Mouse (Mus musculus): ENCODE data around the gene Atrip. TPM values are rescaled to one million over a fixed set of nuclear protein-coding genes. Genes with fewer than 3 reads are reported as not detected.

Gene Atrip
- polyA plus RNA-seq, 1 experiment from 2014 or later = 27.2 TPM

DNA sequence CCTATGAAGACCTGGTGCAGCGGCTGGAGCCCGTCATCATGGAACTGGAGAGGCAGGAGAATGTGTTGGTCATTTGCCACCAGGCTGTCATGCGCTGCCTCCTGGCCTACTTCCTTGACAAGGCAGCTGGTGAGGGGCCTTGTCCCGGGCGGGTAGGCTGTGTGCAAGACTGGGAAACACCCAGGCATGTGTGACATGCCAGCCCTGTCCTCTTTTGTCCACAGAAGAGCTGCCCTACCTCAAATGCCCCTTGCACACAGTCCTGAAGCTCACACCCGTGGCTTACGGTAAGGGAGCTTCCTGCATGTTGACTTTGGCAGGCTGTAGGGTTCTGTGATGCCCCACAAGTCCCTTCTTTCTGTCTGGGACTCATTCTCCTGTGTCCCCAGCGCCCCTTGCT lies 46.4 kb downstream of the Atrip start:
- no peak overlapping the region for H3K4me3 ChIP-seq (ENCODE audit: low read depth, low read length)
- no peaks in the 10 kb centered on the region for H3K9me3 ChIP-seq (replicated peaks; ENCODE audit: control insufficient read depth, low read length)
- no peaks in the 10 kb centered on the region for H3K36me3 ChIP-seq (replicated peaks; ENCODE audit: control insufficient read depth, insufficient read depth, low read depth, low read length)
- no peak overlapping the region for H3K27ac ChIP-seq (replicated peaks; ENCODE audit: low read depth, low read length)
- DNase-seq (ENCODE audit: low spot score) (no peak), ATAC-seq (replicated peaks; ENCODE audit: insufficient number of reproducible peaks, low FRiP score, low TSS enrichment, low read depth) (no peak)
- no peaks in the 10 kb centered on the region for H3K27me3 ChIP-seq (ENCODE audit: control insufficient read depth, insufficient read depth, low read length)
- WGBS = 85% methylated on average over 8 of the region's 8 CpGs
- no peak overlapping the region for H3K4me2 ChIP-seq (ENCODE audit: low read depth, low read length)
- no peak overlapping the region for H3K9ac ChIP-seq (replicated peaks; ENCODE audit: low read length)
- no peaks in the 10 kb centered on the region for H3K4me1 ChIP-seq (ENCODE audit: control insufficient read depth, insufficient read depth, low read length)

DNA sequence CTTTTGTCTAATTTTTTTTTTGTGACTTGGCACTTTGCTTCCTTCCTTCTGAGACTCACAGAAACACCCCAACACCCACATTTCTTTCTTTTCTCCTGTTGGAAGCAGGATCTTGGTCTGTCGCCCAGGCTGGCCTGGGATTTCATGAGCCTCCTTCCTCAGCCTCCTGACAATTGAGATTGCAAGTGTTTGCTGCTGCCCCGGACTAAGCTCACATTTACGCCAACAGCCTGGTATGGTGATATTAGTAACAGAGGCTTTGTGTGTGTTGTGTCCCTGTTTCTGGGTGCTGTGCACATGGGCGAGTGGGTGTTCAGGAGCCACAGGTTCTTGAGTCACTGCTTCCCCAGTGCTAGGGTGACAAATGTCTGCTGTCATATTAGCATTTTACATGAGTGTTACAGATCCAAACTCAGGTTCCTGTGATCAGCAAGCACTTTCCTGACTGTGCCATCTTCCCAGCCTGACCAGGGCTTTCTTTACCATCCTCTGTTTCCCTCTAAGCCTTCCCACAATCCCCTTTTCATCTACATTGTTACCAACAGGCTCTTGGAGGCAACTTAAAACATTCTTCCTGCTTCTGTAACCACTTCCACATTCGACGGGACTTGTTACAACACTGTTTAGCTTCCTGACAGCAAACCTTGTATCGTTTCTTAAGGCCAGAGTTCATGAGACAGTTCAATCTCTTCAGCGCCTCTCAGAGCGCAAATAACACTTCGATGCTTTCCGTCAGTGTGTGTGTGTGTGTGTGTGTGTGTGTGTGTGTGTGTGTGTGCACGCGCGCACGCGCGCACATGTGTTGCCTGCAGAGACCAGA lies 50.8 kb downstream of the Atrip start:
- no peaks in the 10 kb centered on the region for H3K4me1 ChIP-seq (ENCODE audit: control insufficient read depth, insufficient read depth, low read length)
- H3K9ac ChIP-seq (replicated peaks; ENCODE audit: low read length) = no peak overlapping the region
- no peak overlapping the region for H3K4me3 ChIP-seq (ENCODE audit: low read depth, low read length)
- no peaks in the 10 kb centered on the region for H3K36me3 ChIP-seq (replicated peaks; ENCODE audit: control insufficient read depth, insufficient read depth, low read depth, low read length)
- no peak for DNase-seq (ENCODE audit: low spot score)
- no peaks in the 10 kb centered on the region for H3K9me3 ChIP-seq (replicated peaks; ENCODE audit: control insufficient read depth, low read length)
- WGBS = 87% methylated on average over 17 of the region's 17 CpGs
- no peaks in the 10 kb centered on the region for H3K27me3 ChIP-seq (ENCODE audit: control insufficient read depth, insufficient read depth, low read length)
- no peak for ATAC-seq (replicated peaks; ENCODE audit: insufficient number of reproducible peaks, low FRiP score, low TSS enrichment, low read depth)
- H3K27ac ChIP-seq (replicated peaks; ENCODE audit: low read depth, low read length) = no peak overlapping the region
- H3K4me2 ChIP-seq (ENCODE audit: low read depth, low read length) = no peak overlapping the region

DNA sequence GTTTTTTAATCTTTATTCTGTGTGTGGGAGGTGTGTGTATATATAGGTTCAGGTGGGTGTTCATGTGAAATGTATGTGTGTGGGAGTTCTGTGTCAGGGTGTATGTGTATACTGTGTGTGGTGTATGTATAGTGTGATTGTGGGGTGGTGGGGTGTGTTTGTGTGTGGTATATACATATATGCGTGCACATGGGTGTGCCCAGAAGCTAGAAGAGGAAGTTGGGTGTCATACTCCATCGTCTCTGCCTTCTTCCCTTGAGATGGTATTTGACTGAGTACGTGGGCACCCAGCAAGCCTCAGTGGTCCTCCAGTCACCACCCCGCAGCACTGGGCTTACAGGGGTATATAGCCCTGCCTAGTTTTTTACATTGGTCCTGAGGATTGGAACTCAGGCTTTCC lies 52.5 kb downstream of the Atrip start:
- ATAC-seq (replicated peaks; ENCODE audit: insufficient number of reproducible peaks, low FRiP score, low TSS enrichment, low read depth) = no peak
- no peak for DNase-seq (ENCODE audit: low spot score)
- Histone ChIP-seq H3K27ac (replicated peaks; ENCODE audit: low read depth, low read length) (no peak overlapping the region), H3K4me3 (ENCODE audit: low read depth, low read length) (no peak overlapping the region), H3K36me3 (replicated peaks; ENCODE audit: control insufficient read depth, insufficient read depth, low read depth, low read length) (no peaks in the 10 kb centered on the region), H3K4me1 (ENCODE audit: control insufficient read depth, insufficient read depth, low read length) (no peaks in the 10 kb centered on the region), H3K9ac (replicated peaks; ENCODE audit: low read length) (no peak overlapping the region), H3K4me2 (ENCODE audit: low read depth, low read length) (no peak overlapping the region), H3K27me3 (ENCODE audit: control insufficient read depth, insufficient read depth, low read length) (no peaks in the 10 kb centered on the region), H3K9me3 (replicated peaks; ENCODE audit: control insufficient read depth, low read length) (no peaks in the 10 kb centered on the region)
- WGBS = 88% methylated on average over 4 of the region's 4 CpGs

DNA sequence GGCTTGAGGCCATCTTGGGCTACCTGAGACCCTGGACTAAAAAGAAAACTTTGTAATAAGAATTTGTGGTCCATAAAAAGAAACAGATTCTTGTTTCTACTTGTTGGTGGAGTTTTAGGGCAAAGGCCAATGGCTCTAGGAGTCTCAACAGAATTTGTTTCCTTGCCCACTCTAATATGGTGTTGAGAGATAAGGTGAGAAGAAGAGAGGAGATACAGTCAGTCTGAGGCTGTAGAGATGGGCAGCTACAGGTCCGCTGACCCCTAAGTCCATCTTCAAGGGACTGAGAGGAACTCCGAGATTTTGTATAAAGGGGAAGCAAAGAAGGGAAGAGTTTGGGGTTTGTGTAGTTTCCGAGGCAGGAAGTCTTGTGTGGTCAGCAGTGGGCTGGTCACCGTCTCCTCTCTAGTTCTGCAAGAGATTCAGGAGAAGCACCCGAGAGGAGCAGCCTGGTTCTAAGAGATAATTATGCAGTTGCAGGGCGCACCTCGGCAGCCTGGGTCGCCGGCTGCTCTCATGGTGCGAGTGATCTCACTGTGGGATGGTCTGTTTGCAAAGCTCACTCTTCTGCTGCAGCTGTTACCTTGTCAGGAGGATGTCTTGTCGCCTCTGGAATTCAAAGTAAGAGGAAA lies 56.8 kb downstream of the Atrip start:
- H3K4me2 ChIP-seq (ENCODE audit: low read depth, low read length) = no peak overlapping the region
- no peak for DNase-seq (ENCODE audit: low spot score)
- WGBS = 69% methylated on average over 11 of the region's 11 CpGs
- H3K27me3 ChIP-seq (ENCODE audit: control insufficient read depth, insufficient read depth, low read length) = no peaks in the 10 kb centered on the region
- no peaks in the 10 kb centered on the region for H3K36me3 ChIP-seq (replicated peaks; ENCODE audit: control insufficient read depth, insufficient read depth, low read depth, low read length)
- no peak overlapping the region for H3K27ac ChIP-seq (replicated peaks; ENCODE audit: low read depth, low read length)
- ATAC-seq (replicated peaks; ENCODE audit: insufficient number of reproducible peaks, low FRiP score, low TSS enrichment, low read depth) = no peak
- no peak overlapping the region for H3K9ac ChIP-seq (replicated peaks; ENCODE audit: low read length)
- no peaks in the 10 kb centered on the region for H3K4me1 ChIP-seq (ENCODE audit: control insufficient read depth, insufficient read depth, low read length)
- H3K9me3 ChIP-seq (replicated peaks; ENCODE audit: control insufficient read depth, low read length) = no peaks in the 10 kb centered on the region
- H3K4me3 ChIP-seq (ENCODE audit: low read depth, low read length) = no peak overlapping the region

DNA sequence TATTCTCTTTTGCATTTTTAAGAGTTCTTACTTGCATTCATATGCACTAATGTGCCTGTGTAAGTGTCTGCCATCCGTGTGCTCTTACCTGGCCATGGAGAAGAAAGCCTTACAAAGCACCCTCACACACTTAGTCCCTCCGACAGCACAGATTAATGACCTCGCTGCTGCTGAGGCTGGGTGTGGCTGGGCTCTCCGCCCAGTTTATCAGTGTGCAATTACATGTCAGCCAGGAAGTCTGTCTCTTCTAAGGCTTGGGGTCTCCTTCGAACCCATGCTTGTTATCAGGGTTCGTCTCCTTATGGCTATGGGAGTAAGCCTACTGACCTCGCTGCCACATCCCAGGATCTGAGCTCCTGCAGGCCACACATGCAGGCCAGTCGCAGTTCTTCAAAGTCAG lies 58.5 kb downstream of the Atrip start:
- Histone ChIP-seq H3K27me3 (ENCODE audit: control insufficient read depth, insufficient read depth, low read length) (no peaks in the 10 kb centered on the region), H3K4me3 (ENCODE audit: low read depth, low read length) (no peak overlapping the region), H3K4me2 (ENCODE audit: low read depth, low read length) (no peak overlapping the region), H3K9ac (replicated peaks; ENCODE audit: low read length) (no peak overlapping the region), H3K4me1 (ENCODE audit: control insufficient read depth, insufficient read depth, low read length) (no peaks in the 10 kb centered on the region), H3K27ac (replicated peaks; ENCODE audit: low read depth, low read length) (no peak overlapping the region), H3K36me3 (replicated peaks; ENCODE audit: control insufficient read depth, insufficient read depth, low read depth, low read length) (no peaks in the 10 kb centered on the region), H3K9me3 (replicated peaks; ENCODE audit: control insufficient read depth, low read length) (no peaks in the 10 kb centered on the region)
- DNase-seq (ENCODE audit: low spot score) (no peak), ATAC-seq (replicated peaks; ENCODE audit: insufficient number of reproducible peaks, low FRiP score, low TSS enrichment, low read depth) (no peak)
- 78% methylated on average over 8 of the region's 8 CpGs for WGBS

DNA sequence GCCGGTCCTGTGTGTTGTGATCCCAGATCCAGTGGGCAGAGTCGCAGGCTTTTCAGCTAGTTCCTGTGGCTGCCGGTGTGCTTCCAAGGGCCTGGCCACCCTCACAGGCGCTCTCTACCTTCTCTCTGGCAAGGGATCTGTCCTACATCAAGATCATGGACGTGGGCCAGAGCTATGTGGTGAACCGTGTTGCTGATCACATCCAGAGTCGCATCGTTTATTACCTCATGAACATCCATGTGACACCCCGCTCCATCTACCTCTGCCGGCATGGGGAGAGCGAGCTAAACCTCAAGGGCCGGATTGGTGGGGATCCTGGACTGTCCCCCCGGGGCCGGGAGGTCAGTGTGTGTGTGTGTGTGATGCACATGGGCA lies 63.6 kb downstream of the Atrip start:
- ATAC-seq (replicated peaks; ENCODE audit: insufficient number of reproducible peaks, low FRiP score, low TSS enrichment, low read depth) (no peak), DNase-seq (ENCODE audit: low spot score) (no peak)
- 83% methylated on average over 14 of the region's 14 CpGs for WGBS
- Histone ChIP-seq H3K36me3 (replicated peaks; ENCODE audit: control insufficient read depth, insufficient read depth, low read depth, low read length) (no peaks in the 10 kb centered on the region), H3K27ac (replicated peaks; ENCODE audit: low read depth, low read length) (no peak overlapping the region), H3K9me3 (replicated peaks; ENCODE audit: control insufficient read depth, low read length) (no peaks in the 10 kb centered on the region), H3K9ac (replicated peaks; ENCODE audit: low read length) (no peak overlapping the region), H3K27me3 (ENCODE audit: control insufficient read depth, insufficient read depth, low read length) (no peaks in the 10 kb centered on the region), H3K4me3 (ENCODE audit: low read depth, low read length) (no peak overlapping the region), H3K4me2 (ENCODE audit: low read depth, low read length) (no peak overlapping the region), H3K4me1 (ENCODE audit: control insufficient read depth, insufficient read depth, low read length) (no peaks in the 10 kb centered on the region)

DNA sequence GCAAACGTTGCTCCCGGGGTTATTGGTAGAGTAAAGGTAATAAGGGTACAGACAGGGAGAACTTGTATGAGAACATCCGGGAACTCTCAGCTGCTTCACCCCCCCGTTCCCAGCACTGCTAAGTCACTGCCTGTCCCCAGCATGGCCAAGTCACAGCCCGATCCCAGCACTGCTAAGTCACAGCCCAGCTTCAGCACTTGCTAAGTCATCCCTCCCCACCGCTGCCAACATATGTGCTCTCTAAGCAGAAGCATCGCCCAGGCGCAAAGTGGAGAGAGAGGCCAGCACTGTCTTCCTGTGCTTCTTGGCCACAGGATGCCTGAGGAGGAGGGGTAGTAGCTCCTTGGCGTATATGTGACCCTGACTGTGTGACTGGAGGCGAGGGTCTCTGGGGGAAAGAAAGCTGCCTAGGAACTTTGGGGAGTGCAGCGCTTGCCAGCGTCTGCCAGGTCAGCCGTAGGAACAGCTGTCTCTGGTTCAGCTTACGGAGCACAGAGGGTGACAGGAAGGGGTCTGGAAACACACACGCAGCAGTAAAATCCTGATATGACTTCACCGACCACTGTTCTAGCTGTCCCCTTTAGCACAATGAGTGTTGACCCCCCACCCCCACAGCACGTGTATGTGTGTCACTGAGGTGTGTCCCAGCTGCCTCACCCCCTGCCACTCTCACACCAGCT lies 64.1 kb downstream of the Atrip start:
- WGBS = 42% methylated on average over 17 of the region's 17 CpGs
- Histone ChIP-seq H3K9me3 (replicated peaks; ENCODE audit: control insufficient read depth, low read length) (no peaks in the 10 kb centered on the region), H3K4me3 (ENCODE audit: low read depth, low read length) (no peak overlapping the region), H3K4me2 (ENCODE audit: low read depth, low read length) (no peak overlapping the region), H3K27ac (replicated peaks; ENCODE audit: low read depth, low read length) (no peak overlapping the region), H3K4me1 (ENCODE audit: control insufficient read depth, insufficient read depth, low read length) (no peaks in the 10 kb centered on the region), H3K27me3 (ENCODE audit: control insufficient read depth, insufficient read depth, low read length) (no peaks in the 10 kb centered on the region), H3K9ac (replicated peaks; ENCODE audit: low read length) (no peak overlapping the region), H3K36me3 (replicated peaks; ENCODE audit: control insufficient read depth, insufficient read depth, low read depth, low read length) (no peaks in the 10 kb centered on the region)
- no peak for DNase-seq (ENCODE audit: low spot score)
- no peak for ATAC-seq (replicated peaks; ENCODE audit: insufficient number of reproducible peaks, low FRiP score, low TSS enrichment, low read depth)

Data from embryonic facial prominence, embryonic 11.5 days (tissue).